Mouse (Mus musculus) liver, embryonic 12.5 days (tissue): ENCODE results near the gene Gde1. TPM values are rescaled to one million over a fixed set of nuclear protein-coding genes. Genes with fewer than 3 reads are reported as not detected.

Source experiments
- ATAC-seq: fragments of 200-750 bp; cut with Nextera tagmentation; 2 replicates; pipeline ENCODE4 v1.8.0; 2017; ENCODE audit warnings: moderate number of reproducible peaks, mild to moderate bottlenecking, moderate library complexity
- H3K27ac ChIP-seq: fragments of 300-500 bp; sonication (generic); 2 replicates; pipeline ENCODE4 v1.5.1; 2016; ENCODE audit warnings: mild to moderate bottlenecking
- H3K27me3 ChIP-seq: fragments of 300-500 bp; sonication (generic); replicated peaks from 2 replicates; pipeline ENCODE4 v1.6.1; 2016; ENCODE audit warnings: mild to moderate bottlenecking, moderate library complexity
- H3K36me3 ChIP-seq: fragments of 300-500 bp; sonication (generic); 2 replicates; pipeline ENCODE4 v1.6.1; 2016; ENCODE audit warnings: mild to moderate bottlenecking, moderate library complexity
- H3K4me1 ChIP-seq: fragments of 300-500 bp; sonication (generic); 2 replicates; pipeline ENCODE4 v1.6.1; 2016
- H3K4me2 ChIP-seq: fragments of 300-500 bp; sonication (generic); 2 replicates; pipeline ENCODE4 v1.6.1; 2016; ENCODE audit warnings: mild to moderate bottlenecking, moderate library complexity
- H3K4me3 ChIP-seq: fragments of 300-500 bp; sonication (generic); 2 replicates; pipeline ENCODE4 v1.5.1; 2016; ENCODE audit warnings: mild to moderate bottlenecking, moderate library complexity
- H3K9ac ChIP-seq: fragments of 300-500 bp; sonication (generic); 2 replicates; pipeline ENCODE4 v1.6.1; 2016; ENCODE audit warnings: mild to moderate bottlenecking, moderate library complexity
- H3K9me3 ChIP-seq: fragments of 300-500 bp; sonication (generic); replicated peaks from 2 replicates; pipeline ENCODE4 v1.6.1; 2016; ENCODE audit warnings: mild to moderate bottlenecking, moderate library complexity
- WGBS: fragments of 180-500 bp; shearing (Covaris S2); methylation state at CpG from one replicate; pipeline ENCODE4 v1.1.7; 2016; ENCODE audit not compliant: insufficient replicate concordance; 5-methylcytosine and 5-hydroxymethylcytosine counted together
- polyA plus RNA-seq: library from polyadenylated mRNA; unstranded; fragments of >200 nt; fragmentation: Nextera tagmentation; extraction: Ambion mirVana; gene quantifications from 2 replicates; pipeline ENCODE4 v1.2.1, GENCODE M21; 2016

The Gde1 gene
- polyA plus RNA-seq, 1 experiment from 2014 or later: 51.8 TPM

- ATAC-seq: no peak
- Histone ChIP-seq H3K27me3 (no peaks in the 10 kb centered on the region), H3K4me2 (no peak overlapping the region), H3K9ac (no peak overlapping the region), H3K9me3 (no peaks in the 10 kb centered on the region), H3K4me1 (no peaks in the 10 kb centered on the region), H3K36me3 (no peaks in the 10 kb centered on the region), H3K4me3 (no peak overlapping the region), H3K27ac (no peak overlapping the region)
- WGBS: 67% methylated on average over 6 of the region's 6 CpGs
Measured at GRCm38 (mm10) chr7:118652572-118653295, 52.8 kb downstream of the Gde1 start.

- H3K4me1 ChIP-seq: no peaks in the 10 kb centered on the region
- no peak overlapping the region for H3K4me2 ChIP-seq
- H3K4me3 ChIP-seq: no peak overlapping the region
- H3K27ac ChIP-seq: no peak overlapping the region
- no peak overlapping the region for H3K9ac ChIP-seq
- no peaks in the 10 kb centered on the region for H3K9me3 ChIP-seq
- H3K27me3 ChIP-seq: no peaks in the 10 kb centered on the region; the same call in 1 of the 2 replicates
- ATAC-seq: no peak
- no peaks in the 10 kb centered on the region for H3K36me3 ChIP-seq
- 70% methylated on average over 1 of the region's 1 CpGs for WGBS
Measured at GRCm38 (mm10) chr7:118650891-118651290, 54.7 kb downstream of the Gde1 start.

- ATAC-seq: no peak
- H3K9me3 ChIP-seq: no peaks in the 10 kb centered on the region
- H3K27ac ChIP-seq: no peak overlapping the region
- no peak overlapping the region for H3K9ac ChIP-seq
- H3K4me1 ChIP-seq: no peaks in the 10 kb centered on the region
- H3K36me3 ChIP-seq: no peaks in the 10 kb centered on the region
- H3K4me3 ChIP-seq: no peak overlapping the region
- no peaks in the 10 kb centered on the region; the same call in 1 of the 2 replicates for H3K27me3 ChIP-seq
- 59% methylated on average over 4 of the region's 4 CpGs for WGBS
- H3K4me2 ChIP-seq: no peak overlapping the region
Measured at GRCm38 (mm10) chr7:118650119-118650518, 55.5 kb downstream of the Gde1 start.

- no peaks in the 10 kb centered on the region for H3K9me3 ChIP-seq
- no peak overlapping the region for H3K4me3 ChIP-seq
- H3K4me2 ChIP-seq: no peak overlapping the region
- H3K9ac ChIP-seq: no peak overlapping the region
- 74% methylated on average over 7 of the region's 7 CpGs for WGBS
- no peak for ATAC-seq
- H3K27me3 ChIP-seq: no peaks in the 10 kb centered on the region; the same call in 1 of the 2 replicates
- no peaks in the 10 kb centered on the region for H3K36me3 ChIP-seq
- H3K4me1 ChIP-seq: no peaks in the 10 kb centered on the region
- H3K27ac ChIP-seq: no peak overlapping the region
Measured at GRCm38 (mm10) chr7:118649328-118649727, 56.2 kb downstream of the Gde1 start.

- ATAC-seq: no peak
- no peak overlapping the region for H3K4me2 ChIP-seq
- no peak overlapping the region for H3K4me3 ChIP-seq
- no peaks in the 10 kb centered on the region; the same call in 1 of the 2 replicates for H3K27me3 ChIP-seq
- no peaks in the 10 kb centered on the region for H3K36me3 ChIP-seq
- no peak overlapping the region for H3K9ac ChIP-seq
- H3K4me1 ChIP-seq: no peaks in the 10 kb centered on the region
- H3K9me3 ChIP-seq: no peaks in the 10 kb centered on the region
- 65% methylated on average over 1 of the region's 1 CpGs for WGBS
- no peak overlapping the region for H3K27ac ChIP-seq
Measured at GRCm38 (mm10) chr7:118646237-118646636, 59.3 kb downstream of the Gde1 start.

Other genes starting within 250 kb of the Gde1 start
- 1.2 and 1.3 TPM in 2 replicates for gene Itpripl2, start 213.8 kb downstream of the Gde1 start, polyA plus RNA-seq
- gene Coq7, start 172.4 kb downstream of the Gde1 start, polyA plus RNA-seq: 62.9 and 64.4 TPM in 2 replicates
- 0.46 and 0.49 TPM in 2 replicates for gene Tmc7, start 121.0 kb downstream of the Gde1 start, polyA plus RNA-seq
- not detected in 2 replicates for gene Tmc5, start 108.5 kb downstream of the Gde1 start, polyA plus RNA-seq
- gene Ccp110, start 6.8 kb upstream of the Gde1 start, polyA plus RNA-seq: 10.4 and 10.8 TPM in 2 replicates
- gene Vps35l, start 34.4 kb upstream of the Gde1 start, polyA plus RNA-seq: 45.7 and 49.6 TPM in 2 replicates
- gene Iqck, start 150.0 kb upstream of the Gde1 start, polyA plus RNA-seq: 0.37 and 0.68 TPM in 2 replicates
- 60.0 and 60.2 TPM in 2 replicates for gene Knop1, start 150.5 kb upstream of the Gde1 start, polyA plus RNA-seq